Mouse (Mus musculus): ENCODE data around the gene Ulk4. TPM values are rescaled to one million over a fixed set of nuclear protein-coding genes. Genes with fewer than 3 reads are reported as not detected.

The Ulk4 gene
- total and polyA plus RNA-seq, 2 experiments from 2014 or later = 8.1 to 68.0 TPM

GRCm38 (mm10) chr9:120940858-120941257, 336.1 kb downstream of the Ulk4 start:
- H3K27me3 ChIP-seq (ENCODE audit: insufficient read depth, low read length) = no peaks in the 10 kb centered on the region
- no peak for DNase-seq (ENCODE audit: low spot score)
- no peak for ATAC-seq (ENCODE audit: low FRiP score)
- no peaks in the 10 kb centered on the region for H3K9me3 ChIP-seq (ENCODE audit: low read length)
- no peak for TF ChIP-seq CTCF (IDR thresholded peaks at IDR 0.05)
- peaks cover 20% of the 10 kb centered on the region for H3K4me1 ChIP-seq (ENCODE audit: insufficient read depth, low read length)
- no peaks in the 10 kb centered on the region for H3K36me3 ChIP-seq (ENCODE audit: insufficient read depth, low read length)
- H3K27ac ChIP-seq (ENCODE audit: low read depth, low read length) = no peak overlapping the region
- no peak overlapping the region for H3K4me3 ChIP-seq (ENCODE audit: low read depth, low read length)
- 88% methylated on average over 3 of the region's 3 CpGs for WGBS
- H3K4me2 ChIP-seq (ENCODE audit: low read depth, low read length, poor library complexity, severe bottlenecking) = no peak overlapping the region
- H3K9ac ChIP-seq (replicated peaks; ENCODE audit: low read length, poor library complexity, severe bottlenecking) = no peak overlapping the region

GRCm38 (mm10) chr9:120936351-120936750, 340.6 kb downstream of the Ulk4 start:
- ATAC-seq (ENCODE audit: low FRiP score) (no peak), DNase-seq (ENCODE audit: low spot score) (peak; percentile 82)
- H3K4me1 ChIP-seq (ENCODE audit: insufficient read depth, low read length) = peaks cover 23% of the 10 kb centered on the region

GRCm38 (mm10) chr9:120935634-120935922, 341.4 kb downstream of the Ulk4 start:
- ATAC-seq (ENCODE audit: low FRiP score) = no peak
- no peak overlapping the region for H3K27ac ChIP-seq (ENCODE audit: low read depth, low read length)
- peak overlapping the region; percentile 79 for H3K4me2 ChIP-seq (ENCODE audit: low read depth, low read length, poor library complexity, severe bottlenecking)
- no peaks in the 10 kb centered on the region for H3K9me3 ChIP-seq (ENCODE audit: low read length)
- 8% methylated on average over 4 of the region's 4 CpGs for WGBS
- H3K4me3 ChIP-seq (ENCODE audit: low read depth, low read length) = peak overlapping the region; percentile 65
- TF ChIP-seq CTCF (IDR thresholded peaks at IDR 0.05) = no peak
- no peaks in the 10 kb centered on the region for H3K27me3 ChIP-seq (ENCODE audit: insufficient read depth, low read length)
- no peaks in the 10 kb centered on the region for H3K36me3 ChIP-seq (ENCODE audit: insufficient read depth, low read length)
- no peak for DNase-seq (ENCODE audit: low spot score)
- H3K4me1 ChIP-seq (ENCODE audit: insufficient read depth, low read length) = peaks cover 23% of the 10 kb centered on the region
- H3K9ac ChIP-seq (replicated peaks; ENCODE audit: low read length, poor library complexity, severe bottlenecking) = 0 out of 2 replicates have a peak overlapping the region, but pooled peaks have one; percentile 4

More at GRCm38 (mm10) chr9:120936351-120936750, 340.6 kb downstream of the Ulk4 start:
- Histone ChIP-seq H3K36me3 (ENCODE audit: insufficient read depth, low read length) (no peaks in the 10 kb centered on the region), H3K27me3 (ENCODE audit: insufficient read depth, low read length) (no peaks in the 10 kb centered on the region), H3K9me3 (ENCODE audit: low read length) (no peaks in the 10 kb centered on the region), H3K9ac (replicated peaks; ENCODE audit: low read length, poor library complexity, severe bottlenecking) (no peak overlapping the region), H3K4me2 (ENCODE audit: low read depth, low read length, poor library complexity, severe bottlenecking) (peak overlapping the region; percentile 79), H3K27ac (ENCODE audit: low read depth, low read length) (no peak overlapping the region), H3K4me3 (ENCODE audit: low read depth, low read length) (peak overlapping the region; percentile 65)
- peak; percentile 85 for TF ChIP-seq CTCF (IDR thresholded peaks at IDR 0.05)
- WGBS = 10% methylated on average over 8 of the region's 8 CpGs

- 3% methylated on average over 14 of the region's 14 CpGs for WGBS
- TF ChIP-seq CTCF (IDR thresholded peaks at IDR 0.05) = no peak
- Histone ChIP-seq H3K9ac (replicated peaks; ENCODE audit: low read length, poor library complexity, severe bottlenecking) (peak overlapping the region; percentile 86), H3K27me3 (ENCODE audit: insufficient read depth, low read length) (no peaks in the 10 kb centered on the region), H3K4me1 (ENCODE audit: insufficient read depth, low read length) (peaks cover 23% of the 10 kb centered on the region), H3K4me3 (ENCODE audit: low read depth, low read length) (peak overlapping the region; percentile 65), H3K9me3 (ENCODE audit: low read length) (no peaks in the 10 kb centered on the region), H3K36me3 (ENCODE audit: insufficient read depth, low read length) (no peaks in the 10 kb centered on the region), H3K27ac (ENCODE audit: low read depth, low read length) (no peak overlapping the region), H3K4me2 (ENCODE audit: low read depth, low read length, poor library complexity, severe bottlenecking) (peak overlapping the region; percentile 79)
- DNase-seq (ENCODE audit: low spot score) (no peak), ATAC-seq (ENCODE audit: low FRiP score) (no peak)
These were observed 342.0 kb downstream of the Ulk4 start for GRCm38 (mm10) chr9:120934821-120935633.

GRCm38 (mm10) chr9:120933886-120934758, 342.9 kb downstream of the Ulk4 start:
- ATAC-seq (ENCODE audit: low FRiP score) = peak; percentile 8; the same call in 1 of the 2 replicates
- 1% methylated on average over 51 of the region's 57 CpGs for WGBS
- Histone ChIP-seq H3K27me3 (ENCODE audit: insufficient read depth, low read length) (no peaks in the 10 kb centered on the region), H3K36me3 (ENCODE audit: insufficient read depth, low read length) (no peaks in the 10 kb centered on the region), H3K27ac (ENCODE audit: low read depth, low read length) (peak overlapping the region; percentile 94), H3K9ac (replicated peaks; ENCODE audit: low read length, poor library complexity, severe bottlenecking) (peak overlapping the region; percentile 86), H3K9me3 (ENCODE audit: low read length) (no peaks in the 10 kb centered on the region), H3K4me3 (ENCODE audit: low read depth, low read length) (peak overlapping the region; percentile 65), H3K4me2 (ENCODE audit: low read depth, low read length, poor library complexity, severe bottlenecking) (peak overlapping the region; percentile 79), H3K4me1 (ENCODE audit: insufficient read depth, low read length) (peaks cover 18% of the 10 kb centered on the region)
- peak; percentile 59 for DNase-seq (ENCODE audit: low spot score)
- TF ChIP-seq CTCF (IDR thresholded peaks at IDR 0.05) = no peak

GRCm38 (mm10) chr9:120933587-120933885, 343.5 kb downstream of the Ulk4 start:
- Histone ChIP-seq H3K4me1 (ENCODE audit: insufficient read depth, low read length) (peaks cover 18% of the 10 kb centered on the region), H3K27me3 (ENCODE audit: insufficient read depth, low read length) (no peaks in the 10 kb centered on the region), H3K9ac (replicated peaks; ENCODE audit: low read length, poor library complexity, severe bottlenecking) (peak overlapping the region; percentile 86), H3K36me3 (ENCODE audit: insufficient read depth, low read length) (no peaks in the 10 kb centered on the region), H3K9me3 (ENCODE audit: low read length) (no peaks in the 10 kb centered on the region), H3K4me3 (ENCODE audit: low read depth, low read length) (peak overlapping the region; percentile 65), H3K27ac (ENCODE audit: low read depth, low read length) (peak overlapping the region; percentile 94), H3K4me2 (ENCODE audit: low read depth, low read length, poor library complexity, severe bottlenecking) (peak overlapping the region; percentile 79)
- no peak for TF ChIP-seq CTCF (IDR thresholded peaks at IDR 0.05)
- ATAC-seq (ENCODE audit: low FRiP score) (peak; percentile 31), DNase-seq (ENCODE audit: low spot score) (no peak)
- WGBS = 0% methylated on average over 11 of the region's 58 CpGs

Measured in midbrain, postnatal 0 days (tissue).